Mouse (Mus musculus): ENCODE results near the gene Mast2. TPM values are rescaled to one million over a fixed set of nuclear protein-coding genes. Genes with fewer than 3 reads are reported as not detected.
A peak's percentile ranks its signal among the peaks of the same experiment; 100 is the strongest.

Gene Mast2
- total and polyA plus RNA-seq, 3 experiments: 4.2 to 21.4 (median 11.1) TPM

DNA sequence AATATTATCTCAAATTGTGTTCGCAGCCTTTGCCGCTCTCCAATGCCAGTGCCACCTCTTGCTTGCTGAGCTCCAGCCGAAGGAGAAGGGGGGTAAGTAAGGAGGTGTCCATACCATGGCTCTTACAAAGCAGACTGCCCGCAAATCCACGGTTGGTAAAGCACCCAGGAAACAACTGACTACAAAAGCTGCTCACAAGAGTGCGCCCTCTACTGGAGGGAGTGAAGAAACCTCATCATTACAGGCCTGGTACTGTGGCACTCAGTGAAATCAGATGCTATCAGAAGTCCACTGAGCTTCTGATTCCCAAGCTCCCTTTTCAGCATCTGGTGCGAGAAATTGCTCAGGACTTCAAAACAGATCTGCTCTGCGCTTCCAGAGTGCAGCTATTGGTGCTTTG, 15.3 kb downstream of the Mast2 start:
- Histone ChIP-seq H3K9ac (ENCODE audit: insufficient read depth, low read depth) (no peak overlapping the region), H3K4me2 (ENCODE audit: insufficient read depth, low read depth, poor library complexity, severe bottlenecking) (no peak overlapping the region), H3K9me3 (replicated peaks; ENCODE audit: low read length) (peaks cover 3% of the 10 kb centered on the region), H3K4me1 (ENCODE audit: control insufficient read depth in 1 of 2, insufficient read depth in 2 of 2) (peaks cover 0 to 11% of the 10 kb centered on the region in 2 experiments; a peak in 2 of 4 replicates), H3K79me2 (replicated peaks; ENCODE audit: control insufficient read depth, extremely low read depth, insufficient read depth, poor library complexity, severe bottlenecking) (no peaks in the 10 kb centered on the region), H3K27ac (ENCODE audit: insufficient read depth, low read depth) (no peak overlapping the region), H3K4me3 (replicated peaks in 1 of 3; ENCODE audit: low read depth in 2 of 3, low read length in 2 of 3, poor library complexity in 1 of 3) (no peak overlapping the region), H3K36me3 (replicated peaks in 1 of 2; ENCODE audit: control insufficient read depth in 1 of 2, insufficient read depth in 1 of 2, low read length in 1 of 2) (peaks cover 3 to 19% of the 10 kb centered on the region in 2 experiments), H3K27me3 (replicated peaks) (no peaks in the 10 kb centered on the region)
- in situ Hi-C loops (cut with MboI; ENCODE audit: low pct_ligation_motif_present, low pct_unique_long_range_greater_than_20kb, low sequenced_read_pairs) (no loop called here), dilution Hi-C loops (cut with MboI; ENCODE audit: extremely low pct_ligation_motif_present, extremely low pct_unique_long_range_greater_than_20kb, low sequenced_read_pairs) (no loop called here)
- peak; percentile 70 for DNase-seq (ENCODE audit: extremely low read depth)
- TF ChIP-seq SMC3 (IDR thresholded peaks at IDR 0.05; ENCODE audit: low read depth, low read length) (peak; percentile 47), CTCF (conservative IDR thresholded peaks at IDR 0.05 in 1 of 2, IDR thresholded peaks at IDR 0.05 in 1 of 2; ENCODE audit: low read depth in 2 of 2, low read length in 2 of 2) (peak; percentile 63 to 77), POLR2A (IDR thresholded peaks at IDR 0.05; ENCODE audit: low read depth, low read length) (no peak), RAD21 (IDR thresholded peaks at IDR 0.05; ENCODE audit: low read depth, low read length) (peak; percentile 11), KAT2A (IDR thresholded peaks at IDR 0.05; ENCODE audit: insufficient replicate concordance, low read length) (no peak)

DNA sequence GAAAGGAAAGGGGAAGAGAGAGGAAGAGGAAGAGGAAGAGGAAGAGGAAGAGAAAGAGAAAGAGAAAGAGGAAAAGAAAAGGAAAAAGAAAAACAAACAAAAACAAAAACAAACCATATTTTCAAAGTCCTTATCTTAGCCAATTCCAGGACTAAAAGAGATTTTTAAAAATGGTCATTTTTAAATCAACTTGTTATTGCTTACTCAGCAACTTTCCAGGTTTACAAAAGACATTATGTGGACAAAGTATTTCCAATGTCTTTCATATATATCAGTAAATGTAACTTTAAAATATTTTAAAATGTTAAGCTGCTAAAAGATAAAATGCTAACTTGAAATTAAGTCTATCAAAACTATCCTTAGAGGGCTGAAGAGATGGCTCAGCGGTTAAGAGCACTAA, 24.6 kb downstream of the Mast2 start:
- no peak overlapping the region for H3K4me2 ChIP-seq (ENCODE audit: insufficient read depth, low read depth, poor library complexity, severe bottlenecking)
- H3K27me3 ChIP-seq (replicated peaks): no peaks in the 10 kb centered on the region
- H3K27ac ChIP-seq (ENCODE audit: insufficient read depth, low read depth): no peak overlapping the region
- H3K4me1 ChIP-seq (ENCODE audit: control insufficient read depth in 1 of 2, insufficient read depth in 2 of 2): peaks cover 0 to 10% of the 10 kb centered on the region in 2 experiments; a peak in 1 of 4 replicates
- peak; percentile 95 for TF ChIP-seq MAFK (IDR thresholded peaks at IDR 0.05; ENCODE audit: insufficient replicate concordance, low read length)
- no peak for TF ChIP-seq ETS1 (conservative IDR thresholded peaks at IDR 0.05; ENCODE audit: low read depth, low read length)
- no peak for DNase-seq (ENCODE audit: extremely low read depth)
- dilution Hi-C loops (cut with MboI; ENCODE audit: extremely low pct_ligation_motif_present, extremely low pct_unique_long_range_greater_than_20kb, low sequenced_read_pairs) (no loop called here), in situ Hi-C loops (cut with MboI; ENCODE audit: low pct_ligation_motif_present, low pct_unique_long_range_greater_than_20kb, low sequenced_read_pairs) (no loop called here)
- no peak overlapping the region for H3K4me3 ChIP-seq (replicated peaks in 1 of 3; ENCODE audit: low read depth in 2 of 3, low read length in 2 of 3, poor library complexity in 1 of 3)
- no peak overlapping the region for H3K9ac ChIP-seq (ENCODE audit: insufficient read depth, low read depth)
- H3K36me3 ChIP-seq (replicated peaks in 1 of 2; ENCODE audit: control insufficient read depth in 1 of 2, insufficient read depth in 1 of 2, low read length in 1 of 2): peaks cover 0 to 5% of the 10 kb centered on the region in 2 experiments
- no peaks in the 10 kb centered on the region for H3K9me3 ChIP-seq (replicated peaks; ENCODE audit: low read length)
- no peaks in the 10 kb centered on the region; the same call in 1 of the 2 replicates for H3K79me2 ChIP-seq (replicated peaks; ENCODE audit: control insufficient read depth, extremely low read depth, insufficient read depth, poor library complexity, severe bottlenecking)

DNA sequence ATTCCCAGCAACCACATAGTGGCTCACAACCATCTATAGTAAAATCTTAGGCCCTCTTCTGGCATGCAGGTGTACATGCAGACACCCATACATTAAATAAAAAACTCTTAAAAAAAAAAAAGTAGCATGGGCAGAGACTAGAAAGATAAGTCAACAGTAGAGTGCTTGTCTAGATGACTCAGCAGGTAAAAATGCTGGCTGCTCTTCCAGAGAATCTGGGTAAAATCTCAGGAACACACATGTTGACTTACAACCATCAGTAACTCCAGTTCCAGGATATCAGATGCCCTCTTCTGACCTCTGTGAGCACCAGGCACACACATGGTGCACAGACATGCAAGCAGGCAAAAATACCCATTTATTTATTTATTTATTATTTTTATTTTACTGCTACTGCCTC, 25.4 kb downstream of the Mast2 start:
- Histone ChIP-seq H3K4me2 (ENCODE audit: insufficient read depth, low read depth, poor library complexity, severe bottlenecking) (no peak overlapping the region), H3K9ac (ENCODE audit: insufficient read depth, low read depth) (no peak overlapping the region), H3K4me1 (ENCODE audit: control insufficient read depth in 1 of 2, insufficient read depth in 2 of 2) (peaks cover 0 to 10% of the 10 kb centered on the region in 2 experiments; a peak in 1 of 4 replicates), H3K27me3 (replicated peaks) (no peaks in the 10 kb centered on the region), H3K27ac (ENCODE audit: insufficient read depth, low read depth) (no peak overlapping the region), H3K4me3 (replicated peaks in 1 of 3; ENCODE audit: low read depth in 2 of 3, low read length in 2 of 3, poor library complexity in 1 of 3) (no peak overlapping the region), H3K79me2 (replicated peaks; ENCODE audit: control insufficient read depth, extremely low read depth, insufficient read depth, poor library complexity, severe bottlenecking) (no peaks in the 10 kb centered on the region; the same call in 1 of the 2 replicates), H3K9me3 (replicated peaks; ENCODE audit: low read length) (no peaks in the 10 kb centered on the region), H3K36me3 (replicated peaks in 1 of 2; ENCODE audit: control insufficient read depth in 1 of 2, insufficient read depth in 1 of 2, low read length in 1 of 2) (peaks cover 0 to 3% of the 10 kb centered on the region in 2 experiments)
- in situ Hi-C loops (cut with MboI; ENCODE audit: low pct_ligation_motif_present, low pct_unique_long_range_greater_than_20kb, low sequenced_read_pairs): no loop called here
- TF ChIP-seq MYC (IDR thresholded peaks at IDR 0.05; ENCODE audit: low read depth, low read length): no peak
- dilution Hi-C loops (cut with MboI; ENCODE audit: extremely low pct_ligation_motif_present, extremely low pct_unique_long_range_greater_than_20kb, low sequenced_read_pairs): no loop called here
- DNase-seq (ENCODE audit: extremely low read depth): no peak

All from CH12.LX (cell line).